Mouse (Mus musculus): ENCODE data around the gene Txndc8.

- TF ChIP-seq POLR2A (IDR thresholded peaks at IDR 0.05; ENCODE audit: borderline replicate concordance, insufficient read depth, low read length) (no peak), CTCF (IDR thresholded peaks at IDR 0.05; ENCODE audit: borderline replicate concordance, insufficient read depth, low read depth, low read length) (no peak)
Observed at GRCm38 (mm10) chr4:57940631-57941030, 68.3 kb downstream of the Txndc8 start.
